Mouse (Mus musculus) adrenal gland, postnatal 36 days (tissue): ENCODE measurements around the gene Copz1. TPM values are rescaled to one million over a fixed set of nuclear protein-coding genes. Genes with fewer than 3 reads are reported as not detected.
A peak's percentile ranks its signal among the peaks of the same experiment; 100 is the strongest.
"Not testable (repeated sequence)": the region's sequence is repeated elsewhere in the genome, so short reads cannot be mapped to it uniquely, and the experiment has no call there.

Experiments
- DNase-seq, 2 experiments: peaks; one replicate each; pipeline ENCODE4 v3.0.0; 2021; ENCODE audit warnings: mixed read lengths in 1 of 2
- long read RNA-seq, 2 experiments: library from polyadenylated mRNA; stranded (forward); transcript quantifications; one replicate each; pipeline ENCODE4 v2.0.0; 2021; ENCODE audit warnings: borderline sequencing depth in 2 of 2
- total RNA-seq, 2 experiments: library from RNA; stranded (reverse); gene quantifications; 2 replicates each; pipeline ENCODE4 v1.2.3; 2021

Gene Copz1
- total RNA-seq = 100 to 1,000 TPM; 144 to 150 TPM
- long read RNA-seq, experiment 1, transcript Copz1-201 (9 exons, 1,676 nt) = major isoform, 80 of 105 reads
- long read RNA-seq, experiment 1, partial matches to known transcripts = 24 of 105 reads
- long read RNA-seq, experiment 1, other reads (novel, unspliced or antisense) = 1 of 105 reads
- long read RNA-seq, experiment 2, transcript Copz1-201 (9 exons, 1,676 nt) = major isoform, 50 of 59 reads
- long read RNA-seq, experiment 2, partial matches to known transcripts = 5 of 59 reads
- long read RNA-seq, experiment 2, other reads (novel, unspliced or antisense) = 4 of 59 reads

DNA sequence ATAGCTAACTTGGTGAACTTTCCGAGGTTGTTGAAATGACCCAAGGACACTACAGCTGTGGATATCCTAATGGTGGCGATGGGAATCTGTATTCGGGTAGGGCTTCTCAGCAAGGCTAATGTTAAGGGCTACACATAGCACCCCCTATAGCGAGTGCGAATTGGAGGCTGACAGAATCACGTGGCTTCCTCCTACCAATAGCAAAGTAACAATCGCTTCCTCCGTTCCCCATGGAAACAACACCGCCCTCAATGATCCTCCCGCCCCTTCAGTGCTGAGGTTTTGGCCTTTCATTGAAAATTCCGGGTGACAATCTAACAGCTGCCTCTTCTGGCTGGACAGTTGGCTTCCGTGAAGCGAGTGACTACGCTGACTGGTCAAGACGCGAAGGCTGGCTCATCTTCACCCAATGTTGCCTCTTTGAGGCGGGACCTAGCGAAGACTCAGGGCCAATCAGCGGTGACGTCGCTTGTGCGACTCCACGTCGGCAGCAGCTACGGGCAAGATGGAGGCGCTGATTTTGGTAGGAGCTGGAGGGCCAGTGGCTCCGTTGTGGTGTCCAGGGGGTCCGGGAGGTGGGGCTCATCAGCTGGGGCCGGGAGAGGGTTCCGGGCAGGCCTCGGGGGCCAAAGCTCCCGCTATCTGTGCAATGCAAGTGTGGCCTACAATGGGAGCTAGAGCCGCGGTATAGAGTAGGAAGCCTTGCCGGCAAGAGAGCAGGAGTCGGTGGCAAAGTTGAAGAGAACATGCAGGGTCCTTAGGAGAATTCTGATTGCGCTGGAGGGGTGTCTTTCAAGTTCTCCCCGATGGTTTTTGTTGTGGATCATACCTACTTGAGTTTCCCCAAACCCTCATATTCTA lies at the start of gene Copz1:
Gene Copz1, plus strand, starts transcription at position 296 of the 861 bp plus-strand sequence.
- peak; percentile 94 to 95 for DNase-seq

DNA sequence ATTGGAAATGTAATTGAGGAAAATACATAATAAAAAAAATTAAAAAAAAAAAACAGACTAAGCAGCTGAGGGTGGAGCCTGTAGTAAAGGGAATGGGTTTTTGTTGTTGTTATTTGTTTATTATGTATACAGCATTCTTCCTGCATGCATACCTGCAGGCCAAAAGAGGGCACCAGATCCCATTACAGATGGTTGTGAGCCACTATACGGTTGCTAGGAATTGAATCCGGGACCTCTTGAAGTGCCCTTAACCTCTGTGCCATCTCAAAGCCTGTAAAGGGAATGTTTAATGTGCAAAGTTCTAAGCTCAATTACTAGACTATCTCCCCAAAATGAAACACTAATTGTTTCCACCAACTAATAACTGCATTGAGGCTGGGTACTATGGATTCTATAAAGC lies 48.4 kb upstream of the Copz1 start:
- no peak for DNase-seq

DNA sequence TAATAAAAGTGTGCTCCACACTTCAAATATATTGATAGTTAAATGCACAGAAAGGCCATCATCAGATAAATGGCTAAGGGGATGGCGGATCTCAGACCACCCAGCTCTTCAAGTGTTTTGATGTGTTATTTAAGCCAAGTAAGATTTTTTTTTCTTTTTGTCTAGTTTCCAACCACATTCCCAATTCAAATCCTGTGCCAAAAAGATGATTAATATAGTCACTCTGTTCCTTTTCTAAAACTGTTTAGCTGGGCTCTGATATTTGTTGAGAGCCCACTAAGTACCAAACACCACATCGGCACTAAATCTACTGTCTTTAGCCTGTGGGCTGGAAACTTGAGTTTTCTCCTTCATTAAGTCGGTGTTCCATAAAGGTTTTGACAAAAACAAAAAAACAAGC lies 45.5 kb upstream of the Copz1 start:
- no peak for DNase-seq

DNA sequence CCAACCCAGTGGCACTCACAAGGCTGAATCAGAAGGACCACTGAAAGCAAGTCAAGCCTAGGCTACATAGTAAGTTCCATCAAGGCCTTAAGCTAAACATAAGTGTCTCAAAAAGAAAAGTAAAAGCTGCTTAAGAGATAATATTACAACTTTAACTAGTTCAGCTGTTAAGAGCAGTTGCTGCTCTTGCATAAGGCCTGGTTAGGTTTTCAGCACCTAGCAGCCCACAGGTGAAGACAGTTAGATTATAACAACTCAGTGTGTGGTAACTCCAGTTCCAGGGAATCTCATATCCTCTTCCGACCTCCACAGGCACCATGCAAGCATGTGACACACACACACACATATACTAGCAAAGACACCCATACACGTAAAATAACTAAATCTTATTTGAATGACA lies 44.9 kb upstream of the Copz1 start:
- DNase-seq = no peak

DNA sequence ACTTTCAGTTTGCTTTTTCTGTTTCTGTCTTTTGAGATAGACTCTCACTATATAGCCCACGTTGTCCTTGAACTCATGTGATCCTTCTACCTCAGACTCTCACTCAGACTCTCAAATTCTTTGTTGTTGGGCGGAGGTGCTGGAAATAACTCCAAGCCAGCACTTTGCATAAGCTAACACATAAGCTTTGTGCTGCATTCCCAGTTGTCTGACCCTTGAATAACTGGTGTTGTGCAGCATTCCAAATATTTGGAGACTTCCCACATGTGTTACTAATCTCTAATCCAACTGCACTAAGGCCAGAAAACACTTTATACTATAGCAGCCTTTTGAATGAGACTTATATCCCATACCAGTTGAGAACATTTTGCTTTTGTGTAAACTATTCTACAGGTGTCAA lies 43.6 kb upstream of the Copz1 start:
- DNase-seq = no peak

DNA sequence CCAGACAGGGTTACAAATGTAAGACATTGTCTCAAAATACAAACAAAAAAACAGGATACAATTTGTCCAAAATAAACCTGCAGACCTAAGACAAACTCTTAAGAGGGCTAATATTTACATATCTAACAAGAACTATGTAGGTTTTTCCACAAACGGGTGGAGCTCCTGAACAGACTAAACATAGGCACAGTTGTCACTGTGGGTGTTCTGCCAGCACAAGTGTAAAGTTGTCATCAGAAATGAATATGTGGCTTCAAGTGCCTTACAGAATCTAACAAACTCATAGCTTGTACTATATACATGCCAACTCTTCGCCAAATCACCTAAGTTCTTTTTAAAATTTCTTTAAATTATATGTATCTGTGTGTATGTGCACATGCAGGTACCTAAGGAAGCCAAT lies 39.4 kb upstream of the Copz1 start:
- DNase-seq = no peak

DNA sequence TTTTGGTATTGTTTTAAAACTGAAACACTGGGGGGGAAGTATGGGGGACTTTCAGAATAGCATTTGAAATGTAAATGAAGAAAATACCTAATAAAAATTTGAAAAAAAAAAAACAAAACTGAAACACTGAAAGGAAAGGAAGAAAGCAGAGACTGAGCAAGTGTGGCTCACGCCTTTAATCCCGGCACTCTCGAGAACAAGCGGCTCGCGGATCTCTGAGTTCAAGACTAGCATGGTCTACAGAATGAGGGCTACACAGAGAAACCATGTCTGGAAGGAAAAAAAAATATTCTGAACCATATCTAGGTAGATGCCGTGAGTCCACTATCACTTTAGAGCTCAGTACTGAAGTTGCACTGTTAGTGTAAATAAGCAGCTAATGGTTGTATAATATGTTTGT lies 35.2 kb upstream of the Copz1 start:
- no peak for DNase-seq

DNA sequence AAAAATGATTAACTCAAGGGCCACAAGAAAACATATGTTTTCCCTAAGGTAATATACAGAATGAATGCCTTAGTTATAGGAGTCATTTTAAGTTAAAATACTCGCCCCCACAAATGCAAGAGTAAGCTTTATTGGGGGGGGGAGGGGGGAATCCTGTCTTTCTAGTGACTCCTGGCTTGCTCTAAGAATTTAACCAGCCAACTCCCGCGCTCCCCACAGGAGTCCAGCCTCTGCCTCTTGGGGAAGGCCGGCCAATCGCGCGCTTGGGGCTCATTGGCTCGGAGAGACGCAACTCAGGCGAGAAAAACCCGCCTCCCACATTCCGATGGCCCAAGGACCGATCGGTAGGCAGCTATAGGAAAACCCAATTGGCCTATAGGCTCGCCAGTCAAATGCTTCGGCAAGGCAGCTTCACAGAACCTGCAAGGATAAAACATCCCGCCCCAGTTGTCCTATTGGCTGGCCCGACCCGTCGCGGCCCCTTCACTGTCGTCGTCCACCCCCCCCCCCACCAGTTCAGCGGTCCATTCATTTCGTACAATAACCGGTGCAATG lies 33.3 kb upstream of the Copz1 start:
- DNase-seq = peak; percentile 94

DNA sequence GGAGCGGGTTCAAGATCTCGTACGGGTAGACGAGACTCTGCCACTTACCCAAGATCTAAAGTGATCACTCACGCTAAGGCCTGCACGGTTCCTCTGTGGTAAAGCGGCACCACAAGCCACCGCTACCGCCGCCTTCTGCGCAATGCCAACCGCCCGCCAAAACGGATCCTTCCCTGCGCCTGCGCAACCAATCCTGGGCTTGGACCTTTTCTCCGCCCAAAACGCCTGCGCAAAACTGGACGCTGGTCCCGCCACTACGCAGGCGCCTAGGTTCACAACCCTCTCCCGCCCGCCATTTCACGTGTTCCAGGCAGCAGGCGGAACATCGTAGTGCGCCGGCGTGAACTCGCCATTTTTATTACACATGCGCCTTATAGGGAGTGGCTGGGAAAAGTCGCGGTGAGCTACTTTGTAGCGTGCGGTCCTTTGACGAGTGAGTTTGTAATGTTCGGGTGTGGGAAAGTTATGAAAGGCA lies 32.8 kb upstream of the Copz1 start, which contains the start of gene Cbx5:
Gene Cbx5, minus strand, starts transcription at position 132 of the 475 bp plus-strand sequence.
- DNase-seq = peak; percentile 98 to 99

DNA sequence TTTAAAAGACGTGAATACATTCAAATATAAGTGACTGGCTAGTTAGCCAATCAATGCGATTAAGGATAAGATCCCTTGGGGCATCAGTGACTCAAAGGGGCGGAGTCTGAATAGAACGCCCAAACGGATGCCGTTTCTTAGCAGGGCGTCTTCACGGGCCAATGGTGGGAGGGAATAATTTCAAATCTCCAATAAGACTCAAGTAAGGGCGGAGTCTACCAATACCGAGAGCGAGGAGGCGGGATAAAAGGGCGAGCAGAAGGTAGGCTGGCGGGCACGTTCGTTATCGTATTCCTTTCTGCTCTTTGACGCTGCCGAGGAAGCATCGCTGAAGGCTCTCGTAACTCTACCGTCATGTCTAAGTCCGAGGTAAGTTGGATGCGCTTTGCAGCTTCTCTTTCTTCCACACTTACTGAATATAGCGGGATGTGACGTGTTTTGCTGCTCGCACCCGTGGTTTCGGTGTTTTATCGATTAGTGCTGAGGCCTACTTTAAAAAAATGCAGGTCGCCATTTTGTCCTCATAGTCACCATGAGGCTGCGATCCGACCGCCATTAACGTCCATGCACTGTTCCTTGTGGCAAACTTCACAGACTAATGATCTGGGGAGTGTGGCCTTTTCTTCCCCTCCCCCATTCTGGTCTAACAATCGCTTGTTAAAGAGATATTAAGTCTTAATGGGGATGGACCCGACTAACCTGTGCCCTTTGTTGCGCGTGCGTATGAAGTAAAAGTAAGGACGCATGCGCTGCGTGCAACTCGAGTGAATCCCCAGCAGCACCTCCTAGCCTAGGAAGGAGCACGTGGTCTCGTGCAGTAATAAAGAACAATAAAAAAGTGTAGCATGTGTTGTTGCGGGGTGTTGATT lies 32.1 kb upstream of the Copz1 start, which contains the start of gene Hnrnpa1:
Gene Hnrnpa1, plus strand, starts transcription at position 273 of the 869 bp plus-strand sequence.
- peak; percentile 91 for DNase-seq

DNA sequence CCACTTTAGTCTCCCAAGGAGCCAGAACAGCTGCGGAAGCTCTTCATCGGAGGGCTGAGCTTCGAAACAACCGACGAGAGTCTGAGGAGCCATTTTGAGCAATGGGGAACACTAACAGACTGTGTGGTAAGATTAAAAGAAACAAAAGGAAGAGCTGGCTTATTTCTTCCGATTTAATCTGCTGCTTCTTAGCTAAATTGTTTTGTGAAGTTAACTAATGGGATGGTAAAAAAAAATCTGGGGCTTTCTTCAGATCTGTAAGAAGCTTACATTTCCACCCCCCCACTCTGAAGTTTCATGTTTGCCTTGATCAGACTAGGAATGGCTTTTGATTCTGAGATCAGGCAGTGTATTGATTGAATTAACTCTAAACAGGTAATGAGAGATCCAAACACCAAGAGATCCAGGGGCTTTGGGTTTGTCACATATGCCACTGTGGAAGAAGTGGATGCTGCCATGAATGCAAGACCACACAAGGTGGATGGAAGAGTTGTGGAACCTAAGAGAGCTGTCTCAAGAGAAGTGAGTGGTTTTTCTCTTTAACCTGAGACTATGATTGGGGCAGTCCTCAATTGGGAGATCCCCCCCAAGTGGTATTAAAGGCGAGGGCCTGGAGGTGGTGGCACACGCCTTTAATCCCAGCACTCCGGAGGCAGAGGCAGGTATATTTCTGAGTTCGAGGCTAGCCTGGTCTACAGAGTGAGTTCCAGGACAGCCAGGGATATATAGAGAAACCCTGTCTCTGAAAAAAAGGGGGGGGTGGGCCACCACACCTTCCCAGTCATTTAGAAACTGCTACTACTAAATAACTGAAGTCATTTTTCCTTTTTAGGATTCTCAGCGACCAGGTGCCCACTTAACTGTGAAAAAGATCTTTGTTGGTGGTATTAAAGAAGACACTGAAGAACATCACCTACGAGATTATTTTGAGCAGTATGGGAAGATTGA lies 31.2 kb upstream of the Copz1 start:
- not testable (repeated sequence) for DNase-seq

DNA sequence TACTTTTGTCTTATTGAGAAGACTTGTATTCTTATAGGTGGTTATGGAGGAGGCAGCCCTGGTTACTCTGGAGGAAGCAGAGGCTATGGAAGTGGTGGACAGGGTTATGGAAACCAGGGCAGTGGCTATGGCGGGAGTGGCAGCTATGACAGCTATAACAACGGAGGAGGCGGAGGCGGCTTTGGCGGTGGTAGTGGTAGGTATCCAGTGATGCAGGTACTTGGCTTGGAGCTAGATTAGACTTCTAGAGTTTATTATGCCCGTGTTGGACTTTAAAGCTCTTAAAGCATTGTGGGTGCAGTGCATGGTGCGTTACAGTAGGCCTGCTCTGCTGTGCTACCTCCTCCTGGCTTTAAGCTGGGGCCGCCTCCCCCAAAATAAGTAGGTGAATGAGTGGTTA lies 29.6 kb upstream of the Copz1 start:
- no peak for DNase-seq

DNA sequence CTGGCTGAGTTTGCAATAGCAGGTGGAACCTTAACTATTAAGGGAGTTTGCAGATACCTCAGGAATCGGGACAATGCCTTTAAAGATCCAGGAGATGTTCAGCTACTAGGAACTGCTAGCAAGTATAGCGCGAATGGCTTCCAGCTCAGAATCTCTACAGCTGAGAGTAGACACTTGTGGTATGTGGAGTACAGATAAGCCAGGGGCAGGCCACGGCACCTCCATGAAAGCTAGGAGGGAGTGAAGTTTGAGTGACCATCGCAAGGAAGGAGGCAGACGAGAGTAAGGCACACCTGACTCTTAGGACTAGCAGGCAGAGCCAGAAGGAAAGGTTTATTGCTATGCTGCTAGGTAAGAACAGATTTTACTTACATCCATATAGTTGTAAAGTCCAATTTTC lies 26.9 kb upstream of the Copz1 start:
- DNase-seq = no peak

DNA sequence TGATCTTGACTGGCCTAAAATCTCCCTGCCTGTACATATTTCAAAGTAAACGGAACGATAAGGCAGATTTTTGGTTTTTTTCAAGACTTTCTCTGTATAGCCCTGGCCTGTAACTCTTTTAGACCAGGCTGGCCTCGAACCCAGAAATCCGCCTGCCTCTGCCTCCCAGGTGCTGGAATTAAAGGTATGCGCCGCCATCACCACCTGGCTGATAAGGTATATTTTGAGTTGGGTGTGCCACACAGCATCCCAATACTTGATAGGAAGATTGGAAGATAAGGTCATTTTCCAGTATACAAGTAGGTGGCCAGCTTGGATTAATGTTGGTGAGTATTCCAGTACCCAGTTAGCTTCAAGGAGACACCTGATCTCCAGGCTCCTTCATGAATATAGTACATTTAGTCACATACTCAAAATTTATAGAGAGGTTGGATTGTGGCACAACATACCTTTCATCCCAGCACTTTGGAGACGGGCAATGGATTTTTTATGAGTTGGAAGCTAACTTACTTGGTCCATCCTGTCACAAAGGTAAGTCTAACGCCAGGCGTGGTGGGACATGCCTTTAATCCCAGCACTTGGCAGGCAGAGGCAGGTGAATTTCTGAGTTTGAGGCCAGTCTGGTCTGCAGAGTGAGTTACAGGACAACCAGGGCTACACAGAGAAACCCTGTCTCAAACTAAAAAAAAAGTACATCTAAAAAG lies 25.3 kb upstream of the Copz1 start:
- DNase-seq = no peak

DNA sequence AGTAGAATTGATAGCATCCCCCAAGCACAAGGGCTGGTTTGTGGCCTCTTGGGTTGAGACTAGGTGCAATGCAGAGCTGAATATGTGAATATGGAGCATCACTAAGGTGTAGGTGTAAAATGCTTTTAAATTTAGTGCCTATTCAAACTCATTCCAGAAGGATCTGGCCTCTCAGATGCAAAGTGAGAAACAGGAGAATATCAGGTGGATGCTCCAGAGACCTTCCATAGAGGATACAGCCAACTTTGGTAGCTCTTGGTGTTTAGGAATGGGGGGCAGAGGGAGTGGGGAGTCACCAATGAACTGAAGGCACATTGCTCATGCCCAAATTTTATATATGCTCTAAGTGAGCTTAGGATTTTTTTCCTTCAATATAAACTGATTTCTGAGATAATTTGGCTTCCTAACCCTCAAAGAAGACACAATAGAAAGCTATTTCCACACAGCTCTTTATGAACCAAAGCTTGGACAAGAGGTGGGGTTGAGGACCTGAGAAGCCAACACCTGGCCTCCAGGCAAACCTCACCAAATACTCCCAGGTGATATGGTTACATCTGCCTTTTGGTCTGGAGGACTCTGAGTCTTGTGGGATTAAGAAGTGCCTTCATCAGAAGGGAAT lies 24.6 kb upstream of the Copz1 start:
- DNase-seq = no peak

DNA sequence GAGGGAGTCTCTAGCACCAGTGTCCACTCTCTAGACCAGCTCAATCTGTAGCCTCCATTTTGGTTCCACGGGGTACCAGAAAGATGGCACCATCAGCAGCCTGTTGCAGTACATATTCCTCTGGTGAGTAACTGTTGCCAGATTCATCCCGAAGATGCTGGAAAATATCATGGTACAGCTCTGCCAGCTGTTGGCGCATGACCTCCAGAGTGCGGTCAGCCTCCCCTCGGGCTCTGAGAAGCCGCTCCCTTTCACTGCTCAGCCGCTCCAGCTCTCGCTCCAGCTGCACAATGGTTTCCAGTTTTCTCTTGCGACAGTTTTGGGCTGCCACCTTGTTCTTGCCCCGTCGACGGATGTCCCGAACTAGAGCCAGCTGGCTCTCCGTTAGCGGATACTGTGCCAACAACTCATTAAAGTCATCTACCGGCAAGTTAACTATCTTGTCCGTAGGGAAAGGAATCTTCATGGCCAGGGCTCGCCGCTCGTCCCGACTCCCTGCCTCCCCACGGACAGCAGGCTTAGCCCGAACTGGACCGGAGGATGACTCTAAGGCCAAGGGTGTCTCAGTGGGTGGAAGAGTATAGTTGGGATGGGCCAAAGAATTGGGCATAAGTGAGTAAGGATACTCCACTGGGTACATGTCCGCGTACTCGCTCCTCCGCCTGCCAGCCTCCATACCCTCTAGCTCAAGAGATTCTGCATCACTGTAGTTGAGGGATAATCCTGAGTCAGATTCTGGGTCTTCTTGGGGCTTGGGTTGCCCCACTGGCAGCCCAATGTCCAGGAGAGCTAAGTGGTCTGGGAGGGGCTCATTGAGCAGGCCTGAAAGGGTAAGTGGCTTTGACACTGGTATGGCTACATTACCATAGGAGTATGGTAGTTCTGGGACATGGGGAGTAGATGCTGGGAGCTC lies 23.9 kb upstream of the Copz1 start:
- peak; percentile 31 to 34 for DNase-seq

DNA sequence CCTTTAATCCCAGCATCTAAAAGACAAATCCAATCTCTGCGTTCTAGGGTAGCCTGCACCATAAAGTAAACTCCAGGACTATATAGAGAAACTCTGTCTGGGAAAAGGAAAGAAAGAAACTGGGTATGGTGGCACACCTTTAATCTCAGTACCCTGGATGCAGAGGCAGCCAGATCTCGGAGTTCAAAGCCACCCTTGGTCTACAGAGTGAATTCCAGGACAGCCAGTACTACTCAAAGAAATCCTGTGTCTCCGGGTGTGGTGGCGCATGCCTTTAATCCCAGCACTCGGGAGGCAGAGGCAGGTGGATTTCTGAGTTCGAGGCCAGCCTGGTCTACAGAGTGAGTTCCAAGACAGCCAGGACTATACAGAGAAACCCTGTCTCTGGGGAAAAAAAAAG lies 23.0 kb upstream of the Copz1 start:
- not testable (repeated sequence) for DNase-seq

DNA sequence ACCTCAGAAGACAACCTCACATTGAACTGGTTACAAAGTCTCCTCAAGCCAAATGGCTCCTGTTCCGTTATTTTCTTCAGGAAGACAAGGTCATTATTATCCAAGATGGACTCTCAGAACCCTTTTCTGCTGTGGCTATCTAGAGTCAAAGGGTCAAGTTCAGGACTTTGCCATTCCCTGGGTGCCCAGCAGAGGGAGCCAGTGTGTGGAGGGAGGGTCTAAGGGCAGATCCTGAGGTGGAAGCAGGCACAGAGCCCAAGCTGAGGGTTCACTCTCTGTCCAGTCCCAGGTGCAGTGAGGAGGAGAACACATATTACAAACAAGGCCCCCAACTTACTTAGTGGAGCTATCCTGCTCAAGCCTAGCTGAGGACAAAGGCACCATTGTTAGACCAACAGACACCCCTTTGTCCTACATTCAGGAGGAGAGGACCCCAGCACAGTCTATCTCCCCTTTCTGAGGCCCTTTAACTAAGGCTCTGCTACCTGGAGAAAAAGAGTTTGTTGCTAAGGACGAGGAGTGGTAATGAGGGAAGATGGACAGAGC lies 22.2 kb upstream of the Copz1 start:
- peak; percentile 84 to 86 for DNase-seq
